Mouse (Mus musculus) thymus, postnatal 10 days (tissue): ENCODE measurements at regions not wholly inside any gene's neighbourhood (a gene's known extent, or its start where the extent isn't known, plus 50 kb on each side); places are given as distances from the start of the nearest gene placed in this dataset.

Experiments used
- DNase-seq, 2 experiments: peaks; one replicate each; pipeline ENCODE4 v3.0.0; 2021; ENCODE audit warnings: low spot score in 2 of 2

- no peak for DNase-seq
These were observed 73.4 kb upstream of the Egln3 start for GRCm38 (mm10) chr12:54276978-54277537.

- no peak for DNase-seq
These were observed 69.8 kb upstream of the Egln3 start for GRCm38 (mm10) chr12:54273506-54273905.

- DNase-seq = no peak
These were observed 69.0 kb upstream of the Egln3 start for GRCm38 (mm10) chr12:54272696-54273095.

- DNase-seq = no peak
These were observed 68.6 kb upstream of the Egln3 start for GRCm38 (mm10) chr12:54272226-54272625.

- no peak for DNase-seq
These were observed 62.2 kb upstream of the Egln3 start for GRCm38 (mm10) chr12:54265852-54266251.

GRCm38 (mm10) chr12:54264893-54265835, 61.5 kb upstream of the Egln3 start:
- DNase-seq = no peak

GRCm38 (mm10) chr12:54264418-54264733, 60.7 kb upstream of the Egln3 start:
- no peak for DNase-seq

GRCm38 (mm10) chr12:54263733-54264417, 60.2 kb upstream of the Egln3 start:
- no peak for DNase-seq

- no peak for DNase-seq
These were observed 58.8 kb upstream of the Egln3 start for GRCm38 (mm10) chr12:54262236-54263005.

- DNase-seq = no peak
These were observed 57.8 kb upstream of the Egln3 start for GRCm38 (mm10) chr12:54261426-54261825.

- DNase-seq = no peak
These were observed 56.8 kb upstream of the Egln3 start for GRCm38 (mm10) chr12:54260502-54260901.

- no peak for DNase-seq
These were observed 54.2 kb upstream of the Egln3 start for GRCm38 (mm10) chr12:54257776-54258433.

GRCm38 (mm10) chr12:54256506-54257128, 53.0 kb upstream of the Egln3 start:
- peak; percentile 22 to 28 for DNase-seq
